Mouse (Mus musculus) neutrophil, adult 5-6 weeks (primary cell): Measurements from ENCODE around the gene Tomm40. TPM values are rescaled to one million over a fixed set of nuclear protein-coding genes. Genes with fewer than 3 reads are reported as not detected.

Source experiments
- ATAC-seq: fragments of 151-379, 151-347 bp; 2 replicates; pipeline ENCODE4 v1.8.0; 2017; ENCODE audit warnings: mild to moderate bottlenecking, moderate TSS enrichment; ENCODE audit not compliant: insufficient number of reproducible peaks, poor library complexity, low FRiP score, severe bottlenecking; ENCODE audit errors: extremely low read depth
- total RNA-seq: library from RNA; stranded (forward); fragments of 200-1000 nt; gene quantifications from 2 replicates; pipeline ENCODE4 v1.2.3, GENCODE M21; 2017

Tomm40 gene
- total RNA-seq, 1 experiment from 2014 or later, result 22.2 TPM

GRCm38 (mm10) chr7:19714836-19715235 is 402 bp downstream of the Tomm40 start:
- ATAC-seq, result no peak

- no peak for ATAC-seq
Observed at GRCm38 (mm10) chr7:19713598-19713997, 1.6 kb downstream of the Tomm40 start.

GRCm38 (mm10) chr7:19713196-19713595 is 2.0 kb downstream of the Tomm40 start:
- no peak for ATAC-seq

- no peak for ATAC-seq
Observed at GRCm38 (mm10) chr7:19712414-19712813, 2.8 kb downstream of the Tomm40 start.

GRCm38 (mm10) chr7:19710650-19711049 is 4.6 kb downstream of the Tomm40 start:
- ATAC-seq, result no peak

- ATAC-seq, result no peak
Observed at GRCm38 (mm10) chr7:19705271-19705670, 10.0 kb downstream of the Tomm40 start.

- no peak for ATAC-seq
Observed at GRCm38 (mm10) chr7:19704475-19704874, 10.8 kb downstream of the Tomm40 start.

GRCm38 (mm10) chr7:19702859-19703555 is 12.2 kb downstream of the Tomm40 start:
- no peak for ATAC-seq

GRCm38 (mm10) chr7:19701069-19701761 is 14.0 kb downstream of the Tomm40 start:
- ATAC-seq, result no peak

- ATAC-seq, result no peak
Observed at GRCm38 (mm10) chr7:19700299-19701068, 14.8 kb downstream of the Tomm40 start.

- ATAC-seq, result no peak
Observed at GRCm38 (mm10) chr7:19699827-19700148, 15.4 kb downstream of the Tomm40 start.

GRCm38 (mm10) chr7:19698907-19699826 is 16.1 kb downstream of the Tomm40 start, which contains the start of gene Apoe:
Apoe (minus strand) TSS chr7:19699188.
- ATAC-seq, result peak; percentile 56

GRCm38 (mm10) chr7:19697949-19698906 is 17.0 kb downstream of the Tomm40 start:
- peak; percentile 33; the same call in 1 of the 2 replicates for ATAC-seq

GRCm38 (mm10) chr7:19696336-19696873 is 18.8 kb downstream of the Tomm40 start:
- ATAC-seq, result no peak

GRCm38 (mm10) chr7:19695881-19696280 is 19.4 kb downstream of the Tomm40 start:
- no peak for ATAC-seq

GRCm38 (mm10) chr7:19695213-19695594 is 20.0 kb downstream of the Tomm40 start:
- no peak for ATAC-seq

GRCm38 (mm10) chr7:19694336-19695212 is 20.7 kb downstream of the Tomm40 start:
- no peak for ATAC-seq
